Mouse (Mus musculus) embryonic facial prominence, embryonic 11.5 days (tissue): ENCODE data around the gene Zfp37. TPM values are rescaled to one million over a fixed set of nuclear protein-coding genes. Genes with fewer than 3 reads are reported as not detected.
"Not testable (repeated sequence)": the region's sequence is repeated elsewhere in the genome, so short reads cannot be mapped to it uniquely, and the experiment has no call there.

Experiments
- ATAC-seq: fragments of 200-750 bp; cut with Nextera tagmentation; replicated peaks from 2 replicates; pipeline ENCODE4 v1.8.0; 2017; ENCODE audit warnings: low read depth; ENCODE audit not compliant: insufficient number of reproducible peaks, low FRiP score, low TSS enrichment
- DNase-seq: peaks from one replicate; pipeline ENCODE4 v3.0.0-alpha.2; 2015; ENCODE audit warnings: low spot score
- H3K27ac ChIP-seq: fragments of 300-500 bp; sonication (generic); replicated peaks from 2 replicates; pipeline ENCODE4 v1.5.1; 2014; ENCODE audit warnings: mild to moderate bottlenecking, low read depth, low read length, control low read depth
- H3K27me3 ChIP-seq: fragments of 300-500 bp; sonication (generic); 2 replicates; pipeline ENCODE4 v1.6.1; 2014; ENCODE audit warnings: mild to moderate bottlenecking, low read length, moderate library complexity, mixed read lengths; ENCODE audit not compliant: control insufficient read depth, insufficient read depth
- H3K36me3 ChIP-seq: fragments of 300-500 bp; sonication (generic); replicated peaks from 2 replicates; pipeline ENCODE4 v1.6.1; 2014; ENCODE audit warnings: low read depth, mild to moderate bottlenecking, low read length, moderate library complexity, mixed read lengths; ENCODE audit not compliant: control insufficient read depth, insufficient read depth
- H3K4me1 ChIP-seq: fragments of 300-500 bp; sonication (generic); 2 replicates; pipeline ENCODE4 v1.6.1; 2014; ENCODE audit warnings: low read length, mixed read lengths; ENCODE audit not compliant: control insufficient read depth, insufficient read depth
- H3K4me2 ChIP-seq: fragments of 300-500 bp; sonication (generic); 2 replicates; pipeline ENCODE4 v1.6.1; 2014; ENCODE audit warnings: low read depth, mild to moderate bottlenecking, control low read depth, low read length, moderate library complexity
- H3K4me3 ChIP-seq: fragments of 300-500 bp; sonication (generic); 2 replicates; pipeline ENCODE4 v1.5.1; 2014; ENCODE audit warnings: low read depth, low read length, control low read depth
- H3K9ac ChIP-seq: fragments of 300-500 bp; sonication (generic); replicated peaks from 2 replicates; pipeline ENCODE4 v1.6.1; 2014; ENCODE audit warnings: mild to moderate bottlenecking, control low read depth, low read length
- H3K9me3 ChIP-seq: fragments of 300-500 bp; sonication (generic); replicated peaks from 2 replicates; pipeline ENCODE4 v1.6.1; 2016; ENCODE audit warnings: mild to moderate bottlenecking, low read length, inconsistent platforms, mixed read lengths; ENCODE audit not compliant: control insufficient read depth
- WGBS: fragments of 180-500 bp; shearing (Covaris S2); extraction: QIAGEN DNeasy Blood & Tissue Kit; methylation state at CpG from one replicate; pipeline ENCODE4 v1.1.7; 2014; 5-methylcytosine and 5-hydroxymethylcytosine counted together
- polyA plus RNA-seq: library from polyadenylated mRNA; unstranded; fragments of >200 nt; fragmentation: Nextera tagmentation; extraction: Ambion mirVana; gene quantifications from 2 replicates; pipeline ENCODE4 v1.2.1, GENCODE M21; 2014

Gene Zfp37
- polyA plus RNA-seq, 1 experiment from 2014 or later: 28.3 TPM

DNA sequence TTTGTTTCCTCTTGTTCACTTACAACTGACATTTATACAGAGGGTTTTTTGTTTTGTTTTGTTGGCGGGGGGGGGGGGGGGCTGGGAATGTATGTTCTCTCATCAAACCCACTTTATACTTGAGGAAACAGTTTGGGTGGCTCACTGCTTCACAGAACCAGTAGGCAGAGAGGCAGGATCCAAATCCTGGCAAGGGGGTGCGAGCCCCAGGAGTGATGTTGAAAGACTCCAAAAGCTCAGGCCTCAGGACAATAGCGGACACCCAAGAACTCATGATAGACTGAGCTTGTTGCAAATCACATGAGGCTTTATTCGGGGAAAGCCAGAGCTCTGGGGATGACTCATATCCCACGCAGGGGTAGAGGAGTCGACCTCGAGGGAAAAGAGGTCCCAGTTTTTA, 35.2 kb upstream of the Zfp37 start:
- H3K27me3 ChIP-seq, H3K4me1 ChIP-seq, ATAC-seq, DNase-seq, H3K4me3 ChIP-seq, H3K4me2 ChIP-seq, H3K9me3 ChIP-seq, H3K27ac ChIP-seq, H3K36me3 ChIP-seq, H3K9ac ChIP-seq: not testable (repeated sequence)
- WGBS: 83% methylated on average over 7 of the region's 7 CpGs

DNA sequence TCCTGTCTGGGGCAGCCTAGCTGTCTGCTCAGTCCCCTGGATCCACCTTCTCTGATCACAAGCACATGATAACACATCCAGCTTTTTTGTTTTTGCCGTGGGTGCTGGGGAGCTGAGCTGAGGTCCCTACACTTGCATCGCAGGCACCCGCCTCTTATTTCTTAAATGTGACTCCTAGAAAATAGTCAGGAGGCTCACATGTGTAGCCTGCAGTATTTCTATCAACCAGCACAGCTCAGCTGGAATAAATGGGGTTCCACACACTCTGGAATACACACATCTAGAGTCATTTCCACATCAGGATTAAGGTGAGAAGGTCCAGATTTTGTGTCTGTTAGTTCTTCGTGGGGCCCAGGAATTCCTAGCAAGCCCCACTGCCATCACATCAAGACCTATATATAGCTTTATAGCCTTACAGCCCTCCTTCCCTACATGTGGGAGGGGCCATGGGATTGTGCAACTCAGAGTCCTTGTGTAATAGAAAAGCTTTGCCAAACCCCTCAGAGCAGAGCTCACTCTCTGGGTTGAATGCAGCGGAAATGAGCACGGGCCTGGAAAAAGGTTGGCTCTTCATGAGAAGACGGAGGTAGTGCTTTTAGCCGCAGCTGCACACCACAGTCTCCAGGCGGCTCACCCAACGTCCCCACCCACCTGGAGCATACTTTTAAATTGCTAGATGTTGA, 34.4 kb upstream of the Zfp37 start:
- H3K4me1 ChIP-seq: no peaks in the 10 kb centered on the region
- H3K27me3 ChIP-seq: no peaks in the 10 kb centered on the region
- no peak overlapping the region for H3K4me2 ChIP-seq
- DNase-seq: no peak
- WGBS: 85% methylated on average over 10 of the region's 10 CpGs
- no peaks in the 10 kb centered on the region for H3K36me3 ChIP-seq
- no peak for ATAC-seq
- H3K4me3 ChIP-seq: no peak overlapping the region
- H3K27ac ChIP-seq: no peak overlapping the region
- H3K9ac ChIP-seq: no peak overlapping the region
- no peaks in the 10 kb centered on the region for H3K9me3 ChIP-seq

DNA sequence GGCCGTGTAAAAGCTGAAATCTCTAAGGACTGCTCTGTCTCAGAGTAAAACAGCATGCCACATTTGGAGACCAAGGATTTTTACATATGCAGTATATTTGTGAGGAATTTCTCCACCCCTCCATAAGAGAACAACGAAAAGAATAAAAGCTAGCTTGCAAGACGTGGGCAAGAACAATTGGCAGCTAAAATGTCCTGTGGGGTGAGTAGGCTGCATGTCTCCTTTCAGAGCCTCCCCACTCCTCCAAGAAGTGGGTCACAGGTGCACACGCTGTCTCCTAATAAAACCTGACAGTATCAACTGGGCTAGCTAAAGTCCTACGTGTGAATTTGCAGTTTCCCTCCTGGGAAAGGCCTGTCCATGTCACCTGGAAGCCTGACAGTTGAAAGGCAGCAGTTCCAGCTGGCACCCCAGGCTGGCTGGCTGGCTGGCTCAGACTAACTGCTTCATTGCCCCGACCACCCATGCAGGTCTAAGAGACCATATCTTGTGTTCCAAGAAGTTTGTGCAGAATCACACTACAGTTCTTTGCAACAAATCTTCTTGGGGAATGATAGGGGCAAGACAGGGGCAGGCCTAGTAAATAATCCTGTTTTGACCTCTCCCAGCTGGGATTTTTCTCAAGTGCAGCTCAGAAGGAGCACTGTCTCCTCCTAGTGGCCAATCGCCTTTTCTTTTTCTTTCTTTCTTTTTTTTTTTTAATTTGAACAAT, 32.4 kb upstream of the Zfp37 start:
- Histone ChIP-seq H3K4me2 (no peak overlapping the region), H3K27me3 (no peaks in the 10 kb centered on the region), H3K27ac (no peak overlapping the region), H3K4me1 (no peaks in the 10 kb centered on the region), H3K9me3 (no peaks in the 10 kb centered on the region), H3K36me3 (no peaks in the 10 kb centered on the region), H3K9ac (no peak overlapping the region), H3K4me3 (no peak overlapping the region)
- no peak for ATAC-seq
- WGBS: 49% methylated on average over 7 of the region's 7 CpGs
- peak; percentile 53 for DNase-seq

DNA sequence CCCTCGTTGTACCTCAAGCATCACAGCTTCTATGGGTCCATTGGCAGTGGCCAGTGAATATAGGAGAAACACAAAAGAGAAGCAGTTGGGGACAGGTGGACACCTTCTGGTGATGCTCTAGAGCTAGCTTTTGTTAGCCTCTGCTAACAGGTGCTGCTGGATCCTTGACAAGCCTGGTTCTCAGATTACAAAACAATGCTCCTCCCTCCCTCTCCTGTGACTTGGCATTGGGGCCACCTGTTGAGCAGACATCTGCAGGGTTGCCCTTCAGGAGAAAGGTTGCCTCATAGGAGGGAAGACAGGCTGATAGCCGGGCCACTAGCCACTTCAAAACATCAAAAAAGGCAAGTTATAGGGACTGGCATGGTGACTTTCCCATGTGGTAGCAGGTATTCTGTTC, 31.4 kb upstream of the Zfp37 start, which contains the start of gene Slc31a2:
Gene Slc31a2 (plus strand): TSS at position 287 of the 400 bp plus-strand sequence.
- H3K4me1 ChIP-seq: no peaks in the 10 kb centered on the region
- 57% methylated on average over 2 of the region's 2 CpGs for WGBS
- no peaks in the 10 kb centered on the region for H3K36me3 ChIP-seq
- H3K9me3 ChIP-seq: no peaks in the 10 kb centered on the region
- no peak within 1 kb of the TSS for H3K27ac ChIP-seq
- no peak within 1 kb of the TSS for H3K4me3 ChIP-seq
- H3K9ac ChIP-seq: no peak within 1 kb of the TSS
- ATAC-seq: no peak
- no peak for DNase-seq
- H3K4me2 ChIP-seq: no peak within 1 kb of the TSS
- no peaks in the 10 kb centered on the region for H3K27me3 ChIP-seq

DNA sequence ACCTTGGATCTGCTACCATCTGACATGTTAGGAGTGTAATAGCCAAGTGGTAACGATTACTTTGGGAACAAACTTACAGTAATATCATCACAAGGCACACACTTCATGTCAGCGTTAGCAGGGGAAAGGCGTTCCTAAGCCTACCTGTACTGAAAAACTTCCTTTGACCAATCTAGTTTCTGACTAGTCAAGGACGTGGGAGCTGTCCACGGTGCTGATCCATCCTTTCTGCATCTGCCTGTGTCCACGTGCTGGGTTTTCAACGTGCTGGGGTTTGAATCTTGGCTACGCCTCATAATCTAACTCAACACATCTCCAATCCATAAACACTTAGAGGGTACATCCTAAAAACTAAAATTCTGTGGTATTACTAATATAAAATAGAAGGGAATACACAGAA, 26.1 kb upstream of the Zfp37 start:
- Histone ChIP-seq H3K9ac (no peak overlapping the region), H3K4me1 (no peaks in the 10 kb centered on the region), H3K36me3 (no peaks in the 10 kb centered on the region), H3K4me3 (no peak overlapping the region), H3K27me3 (no peaks in the 10 kb centered on the region), H3K27ac (no peak overlapping the region), H3K4me2 (no peak overlapping the region), H3K9me3 (no peaks in the 10 kb centered on the region)
- peak; percentile 89 for DNase-seq
- 31% methylated on average over 8 of the region's 8 CpGs for WGBS
- no peak for ATAC-seq

DNA sequence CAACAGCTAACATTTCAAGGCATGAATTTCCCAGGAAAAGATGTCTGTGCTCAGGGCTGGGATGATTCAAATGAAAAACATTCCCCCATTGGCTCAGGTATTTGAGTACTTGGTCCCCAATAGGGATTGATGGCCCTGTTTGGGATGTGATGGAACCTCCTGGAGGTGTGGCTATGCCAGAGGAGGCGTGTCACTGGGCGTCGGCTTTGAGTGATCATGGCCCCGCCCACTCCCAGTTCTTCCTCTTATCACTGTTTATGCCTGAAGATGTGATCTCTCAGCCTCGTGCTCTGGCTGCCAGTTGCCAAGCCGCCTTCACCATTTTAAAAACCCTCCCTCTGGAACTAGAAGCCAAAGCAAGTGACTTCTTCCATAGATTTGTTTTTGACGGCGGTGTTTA, 23.7 kb upstream of the Zfp37 start:
- Histone ChIP-seq H3K27ac (no peak overlapping the region), H3K4me3 (no peak overlapping the region), H3K4me1 (no peaks in the 10 kb centered on the region), H3K36me3 (no peaks in the 10 kb centered on the region), H3K27me3 (no peaks in the 10 kb centered on the region), H3K9me3 (no peaks in the 10 kb centered on the region), H3K9ac (no peak overlapping the region), H3K4me2 (no peak overlapping the region)
- 69% methylated on average over 8 of the region's 8 CpGs for WGBS
- DNase-seq (no peak), ATAC-seq (no peak)

DNA sequence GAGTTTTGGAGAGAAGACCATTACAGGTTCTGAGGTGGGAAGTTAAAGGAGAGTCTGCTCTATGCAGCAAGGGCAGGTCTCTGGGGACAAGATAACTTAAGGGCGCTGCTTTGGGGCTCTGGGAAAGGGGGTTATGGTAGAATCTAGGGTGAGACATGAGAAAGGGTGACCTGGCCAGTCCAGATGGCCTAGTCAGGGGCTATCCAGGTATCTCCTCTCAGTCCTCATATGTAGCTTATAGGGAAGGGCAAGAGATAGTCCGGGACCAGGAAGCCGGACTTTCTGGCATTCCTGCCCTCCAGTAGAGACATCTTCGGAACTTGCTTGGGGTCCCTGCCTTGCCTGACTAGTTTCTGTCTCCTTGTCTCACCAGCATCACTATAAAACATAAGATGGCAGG, 20.9 kb upstream of the Zfp37 start:
- ATAC-seq (no peak), DNase-seq (no peak)
- Histone ChIP-seq H3K27ac (no peak overlapping the region), H3K9ac (no peak overlapping the region), H3K9me3 (no peaks in the 10 kb centered on the region), H3K4me1 (no peaks in the 10 kb centered on the region), H3K4me2 (no peak overlapping the region), H3K4me3 (no peak overlapping the region), H3K36me3 (no peaks in the 10 kb centered on the region), H3K27me3 (no peaks in the 10 kb centered on the region)
- 87% methylated on average over 4 of the region's 4 CpGs for WGBS

DNA sequence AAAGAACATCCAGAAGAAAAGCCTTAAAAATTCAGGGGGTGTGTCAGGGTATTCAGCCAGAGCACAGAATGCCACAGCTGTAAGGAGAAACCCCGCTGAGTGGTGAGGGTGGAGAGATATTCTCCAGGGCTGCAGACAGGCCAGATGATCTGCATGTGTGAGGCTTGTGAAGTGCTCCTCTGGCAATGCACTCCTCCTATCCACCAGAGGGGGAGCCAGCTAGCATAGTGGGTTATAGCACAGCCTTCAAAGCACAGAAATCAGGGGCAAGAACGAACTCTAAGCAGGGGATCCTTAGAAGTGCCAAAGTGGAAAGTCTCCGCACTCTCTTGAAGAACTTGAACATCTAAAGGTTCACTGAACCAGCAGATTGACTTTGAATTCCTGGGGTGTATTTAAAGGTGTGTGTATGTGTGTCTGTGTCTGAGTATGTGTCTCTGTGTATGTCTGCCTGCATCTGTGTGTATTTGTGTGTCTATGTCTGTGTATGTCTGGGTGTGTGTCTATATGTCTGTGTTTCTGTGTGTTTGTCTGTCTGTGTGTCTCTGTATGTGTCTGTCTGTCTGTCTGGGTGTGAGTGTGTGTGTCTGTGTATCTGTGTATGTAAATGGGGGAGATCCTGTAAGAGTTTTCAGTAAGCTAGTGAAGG, 20.2 kb upstream of the Zfp37 start:
- Histone ChIP-seq H3K36me3 (no peaks in the 10 kb centered on the region), H3K27ac (no peak overlapping the region), H3K9me3 (no peaks in the 10 kb centered on the region), H3K4me3 (no peak overlapping the region), H3K27me3 (no peaks in the 10 kb centered on the region), H3K9ac (no peak overlapping the region), H3K4me1 (no peaks in the 10 kb centered on the region), H3K4me2 (no peak overlapping the region)
- ATAC-seq: 0 out of 2 replicates have a peak, but pooled peaks have one; percentile 48
- 38% methylated on average over 3 of the region's 3 CpGs for WGBS
- DNase-seq: peak; percentile 35
